Mouse (Mus musculus) CH12.LX (cell line): ENCODE results near the gene Gdi1. TPM values are rescaled to one million over a fixed set of nuclear protein-coding genes. Genes with fewer than 3 reads are reported as not detected.
A peak's percentile ranks its signal among the peaks of the same experiment; 100 is the strongest.

Experiments
- DNase-seq: peaks from one replicate; pipeline ENCODE4 v3.0.0-alpha.2; 2013; ENCODE audit errors: extremely low read depth
- H3K27ac ChIP-seq: 2 replicates; pipeline ENCODE4 v1.5.1; 2012; ENCODE audit warnings: low read depth, mild to moderate bottlenecking, control low read depth, moderate library complexity; ENCODE audit not compliant: insufficient read depth
- H3K27me3 ChIP-seq: replicated peaks from 2 replicates; pipeline ENCODE3; 2012; ENCODE audit warnings: inconsistent platforms
- H3K36me3 ChIP-seq, 2 experiments: replicated peaks in 1 of 2; 2 replicates each; pipeline versions ENCODE3 to v1.6.1; 2012; ENCODE audit warnings: inconsistent platforms in 1 of 2, low read length in 1 of 2, mild to moderate bottlenecking in 1 of 2, mixed read lengths in 1 of 2, moderate library complexity in 1 of 2; ENCODE audit not compliant: control insufficient read depth in 1 of 2, insufficient read depth in 1 of 2
- H3K4me1 ChIP-seq, 2 experiments: 2 replicates each; pipeline ENCODE4 v1.6.1; 2012; ENCODE audit warnings: inconsistent platforms in 1 of 2, moderate library complexity in 1 of 2; ENCODE audit not compliant: insufficient read depth in 2 of 2, control insufficient read depth in 1 of 2
- H3K4me2 ChIP-seq: 2 replicates; pipeline ENCODE4 v1.6.1; 2012; ENCODE audit warnings: low read depth, mild to moderate bottlenecking, control low read depth; ENCODE audit not compliant: poor library complexity, insufficient read depth, severe bottlenecking
- H3K4me3 ChIP-seq, 3 experiments: fragments of 150-350 bp in 1 of 3; sonication (generic) in 1 of 3; replicated peaks in 1 of 3; 2 replicates each; pipeline versions ENCODE3 to v1.5.1; 2011 to 2012; ENCODE audit warnings: low read depth in 2 of 3, low read length in 2 of 3, mild to moderate bottlenecking in 2 of 3, moderate library complexity in 2 of 3, control low read depth in 1 of 3, improper control_type of control experiment in 1 of 3, inconsistent platforms in 1 of 3, mixed read lengths in 1 of 3; ENCODE audit not compliant: poor library complexity in 1 of 3
- H3K79me2 ChIP-seq: replicated peaks from 2 replicates; pipeline ENCODE4 v1.6.1; 2012; ENCODE audit warnings: mild to moderate bottlenecking, moderate library complexity; ENCODE audit not compliant: control insufficient read depth, poor library complexity, insufficient read depth, severe bottlenecking; ENCODE audit errors: extremely low read depth
- H3K9ac ChIP-seq: 2 replicates; pipeline ENCODE4 v1.6.1; 2012; ENCODE audit warnings: low read depth, mild to moderate bottlenecking, control low read depth, moderate library complexity; ENCODE audit not compliant: insufficient read depth
- H3K9me3 ChIP-seq: replicated peaks from 2 replicates; pipeline ENCODE3; 2012; ENCODE audit warnings: low read length, inconsistent platforms, mixed read lengths
- CHD1 ChIP-seq: IDR thresholded peaks from 2 replicates; pipeline ENCODE4 v1.6.1; 2012; ENCODE audit warnings: low read depth, low read length, improper control_type of control experiment, inconsistent platforms
- CHD2 ChIP-seq: IDR thresholded peaks from 2 replicates; pipeline ENCODE4 v1.6.1; 2011; ENCODE audit warnings: low read length, improper control_type of control experiment
- E2F4 ChIP-seq: IDR thresholded peaks from 2 replicates; pipeline ENCODE4 v1.6.1; 2011; ENCODE audit warnings: low read depth, low read length, improper control_type of control experiment; ENCODE audit not compliant: insufficient replicate concordance
- EP300 ChIP-seq: IDR thresholded peaks from 2 replicates; pipeline ENCODE4 v1.6.1; 2011; ENCODE audit warnings: low read length, improper control_type of control experiment
- ETS1 ChIP-seq: conservative IDR thresholded peaks from 2 replicates; pipeline ENCODE4 v1.6.1; 2012; ENCODE audit warnings: low read depth, mild to moderate bottlenecking, inconsistent platforms, low read length, improper control_type of control experiment, moderate library complexity
- GABPA ChIP-seq: IDR thresholded peaks from 2 replicates; pipeline ENCODE4 v1.6.1; 2012; ENCODE audit warnings: low read depth, low read length, improper control_type of control experiment, inconsistent platforms; ENCODE audit not compliant: insufficient replicate concordance
- HCFC1 ChIP-seq: IDR thresholded peaks from 2 replicates; pipeline ENCODE4 v1.6.1; 2012; ENCODE audit warnings: low read depth, mild to moderate bottlenecking, inconsistent platforms, low read length, improper control_type of control experiment
- JUND ChIP-seq: conservative IDR thresholded peaks from 2 replicates; pipeline ENCODE4 v1.6.1; 2011; ENCODE audit warnings: low read depth, low read length, improper control_type of control experiment
- KAT2A ChIP-seq: IDR thresholded peaks from 2 replicates; pipeline ENCODE4 v1.6.1; 2012; ENCODE audit warnings: low read length, improper control_type of control experiment, inconsistent platforms; ENCODE audit not compliant: insufficient replicate concordance
- MAZ ChIP-seq: IDR thresholded peaks from 2 replicates; pipeline ENCODE4 v1.6.1; 2012; ENCODE audit warnings: low read depth, mild to moderate bottlenecking, inconsistent platforms, low read length, improper control_type of control experiment, moderate library complexity
- MEF2A ChIP-seq: IDR thresholded peaks from 2 replicates; pipeline ENCODE4 v1.6.1; 2014; ENCODE audit warnings: low read depth, mild to moderate bottlenecking, inconsistent platforms, low read length, improper control_type of control experiment, borderline replicate concordance
- MXI1 ChIP-seq: IDR thresholded peaks from 2 replicates; pipeline ENCODE4 v1.6.1; 2011; ENCODE audit warnings: mild to moderate bottlenecking, low read depth, low read length, improper control_type of control experiment
- NELFE ChIP-seq: IDR thresholded peaks from 2 replicates; pipeline ENCODE4 v1.6.1; 2011; ENCODE audit warnings: low read depth, low read length, improper control_type of control experiment
- NRF1 ChIP-seq: IDR thresholded peaks from 2 replicates; pipeline ENCODE4 v1.6.1; 2014; ENCODE audit warnings: low read depth, mild to moderate bottlenecking, inconsistent platforms, low read length, improper control_type of control experiment, moderate library complexity
- POLR2A ChIP-seq: IDR thresholded peaks from 2 replicates; pipeline ENCODE4 v1.6.1; 2011; ENCODE audit warnings: low read depth, mild to moderate bottlenecking, improper control_type of control experiment, low read length
- POLR2AphosphoS2 ChIP-seq: IDR thresholded peaks from 2 replicates; pipeline ENCODE4 v1.6.1; 2011; ENCODE audit warnings: low read depth, low read length, improper control_type of control experiment
- SIN3A ChIP-seq: IDR thresholded peaks from 2 replicates; pipeline ENCODE4 v1.6.1; 2012; ENCODE audit warnings: low read length, improper control_type of control experiment, inconsistent platforms
- TBP ChIP-seq: conservative IDR thresholded peaks from 2 replicates; pipeline ENCODE4 v1.6.1; 2011; ENCODE audit warnings: low read depth, low read length, improper control_type of control experiment
- TCF12 ChIP-seq: IDR thresholded peaks from 2 replicates; pipeline ENCODE4 v1.6.1; 2014; ENCODE audit warnings: low read depth, mild to moderate bottlenecking, inconsistent platforms, low read length, improper control_type of control experiment
- USF1 ChIP-seq: IDR thresholded peaks from 2 replicates; pipeline ENCODE4 v1.6.1; 2014; ENCODE audit warnings: low read depth, mild to moderate bottlenecking, inconsistent platforms, low read length, improper control_type of control experiment
- ZMIZ1 ChIP-seq: IDR thresholded peaks from 2 replicates; pipeline ENCODE4 v1.6.1; 2012; ENCODE audit warnings: low read depth, mild to moderate bottlenecking, inconsistent platforms, low read length, improper control_type of control experiment
- ZNF384 ChIP-seq: IDR thresholded peaks from 2 replicates; pipeline ENCODE4 v1.6.1; 2012; ENCODE audit warnings: low read depth, low read length, improper control_type of control experiment, inconsistent platforms
- dilution Hi-C: fragments of 300-500 bp; cut with MboI; formaldehyde crosslinking; loops from 2 replicates; pipeline ENCODE4 v1.14.3; 2020; ENCODE audit warnings: low sequenced_read_pairs; ENCODE audit not compliant: extremely low pct_unique_long_range_greater_than_20kb, extremely low pct_ligation_motif_present
- in situ Hi-C: fragments of 300-500 bp; cut with MboI; formaldehyde crosslinking; loops from 3 replicates; pipeline ENCODE4 v1.14.3; 2019; ENCODE audit warnings: low sequenced_read_pairs, low pct_ligation_motif_present, low pct_unique_long_range_greater_than_20kb, mixed read lengths
- polyA plus RNA-seq: library from polyadenylated mRNA; unstranded; fragments of >175 nt; gene quantifications from 2 replicates; pipeline ENCODE4 v1.2.1, GENCODE M21; 2012; ENCODE audit warnings: low read depth; ENCODE audit not compliant: insufficient read length
- total RNA-seq, 2 experiments: library from RNA; depleted of rRNA; stranded (reverse); fragments of 300-350 nt in 1 of 2; fragments of >200 nt in 1 of 2; gene quantifications; 2 replicates each; pipeline ENCODE4 v1.2.3; 2012 to 2014

Gdi1 gene
- total and polyA plus RNA-seq, 3 experiments = 32.4 to 66.5 (median 42.7) TPM

GRCm38 (mm10) chrX:74293431-74293830, 11.4 kb upstream of the Gdi1 start:
- H3K4me1 ChIP-seq = peaks cover 0 to 5% of the 10 kb centered on the region in 2 experiments; a peak in 1 of 4 replicates
- no peak overlapping the region for H3K4me2 ChIP-seq
- no peak overlapping the region for H3K4me3 ChIP-seq
- H3K9me3 ChIP-seq = no peaks in the 10 kb centered on the region
- no peaks in the 10 kb centered on the region for H3K27me3 ChIP-seq
- DNase-seq = no peak
- peaks cover 14 to 20% of the 10 kb centered on the region in 2 experiments for H3K36me3 ChIP-seq
- TF ChIP-seq EP300 = no peak
- no peak for TF ChIP-seq NELFE
- no peak for TF ChIP-seq JUND
- TF ChIP-seq ZNF384 = no peak
- TF ChIP-seq POLR2AphosphoS2 = no peak
- no peak for TF ChIP-seq ETS1
- dilution Hi-C loops = no loop called here
- in situ Hi-C loops = no loop called here
- no peaks in the 10 kb centered on the region; the same call in 1 of the 2 replicates for H3K79me2 ChIP-seq
- no peak overlapping the region for H3K27ac ChIP-seq
- H3K9ac ChIP-seq = no peak overlapping the region

- peak within 1 kb of the TSS; percentile 77 for H3K9ac ChIP-seq
- H3K27me3 ChIP-seq = no peaks in the 10 kb centered on the region
- peak within 1 kb of the TSS; percentile 65 to 100 (median 73) for H3K4me3 ChIP-seq
- H3K4me2 ChIP-seq = peak within 1 kb of the TSS; percentile 82
- no peaks in the 10 kb centered on the region; the same call in 1 of the 2 replicates for H3K79me2 ChIP-seq
- dilution Hi-C loops (no loop called here), in situ Hi-C loops (no loop called here)
- H3K36me3 ChIP-seq = peaks cover 21 to 27% of the 10 kb centered on the region in 2 experiments
- peak within 1 kb of the TSS; percentile 44; the same call in 1 of the 2 replicates for H3K27ac ChIP-seq
- peak; percentile 93 for DNase-seq
- peaks cover 0 to 16% of the 10 kb centered on the region in 2 experiments; a peak in 2 of 4 replicates for H3K4me1 ChIP-seq
- no peaks in the 10 kb centered on the region for H3K9me3 ChIP-seq
- TF ChIP-seq HCFC1 (peak; percentile 52; the same call in 1 of the 2 replicates), TCF12 (peak; percentile 64), MXI1 (peak; percentile 72; the same call in 1 of the 2 replicates), GABPA (no peak), CHD2 (peak; percentile 77), ZNF384 (no peak), MEF2A (no peak; the same call in 1 of the 2 replicates), KAT2A (0 out of 2 replicates have a peak, but pooled peaks have one; percentile 9), TBP (0 out of 2 replicates have a peak, but pooled peaks have one; percentile 39), USF1 (peak; percentile 53), NRF1 (peak; percentile 76), MAZ (0 out of 2 replicates have a peak, but pooled peaks have one; percentile 5), POLR2A (peak; percentile 80), NELFE (peak; percentile 73), ZMIZ1 (peak; percentile 46; the same call in 1 of the 2 replicates), E2F4 (peak; percentile 30; the same call in 1 of the 2 replicates), POLR2AphosphoS2 (peak; percentile 70), SIN3A (peak; percentile 36; the same call in 1 of the 2 replicates), CHD1 (no peak)
These were observed 8.0 kb upstream of the Gdi1 start, which contains the start of gene Atp6ap1 for GRCm38 (mm10) chrX:74296538-74297448. Gene Atp6ap1 (plus strand): TSS chrX:74297097.
